Mouse (Mus musculus): ENCODE data around the gene Mprip. TPM values are rescaled to one million over a fixed set of nuclear protein-coding genes. Genes with fewer than 3 reads are reported as not detected.
"Not testable (repeated sequence)": the region's sequence is repeated elsewhere in the genome, so short reads cannot be mapped to it uniquely, and the experiment has no call there.

Gene Mprip
- polyA plus RNA-seq, 1 experiment from 2014 or later: 27.8 TPM

- ATAC-seq: no peak
- Histone ChIP-seq H3K4me2 (replicated peaks; ENCODE audit: low read depth) (no peak overlapping the region), H3K4me1 (replicated peaks; ENCODE audit: control insufficient read depth, insufficient read depth, low read length) (no peaks in the 10 kb centered on the region), H3K27me3 (replicated peaks; ENCODE audit: control insufficient read depth, insufficient read depth, low read length) (no peaks in the 10 kb centered on the region), H3K9ac (ENCODE audit: low read depth, low read length) (no peak overlapping the region), H3K4me3 (ENCODE audit: low read depth, low read length) (no peak overlapping the region), H3K9me3 (ENCODE audit: control insufficient read depth) (no peaks in the 10 kb centered on the region), H3K36me3 (ENCODE audit: control insufficient read depth, insufficient read depth) (no peaks in the 10 kb centered on the region), H3K27ac (ENCODE audit: low read depth, low read length) (no peak overlapping the region)
- 0 out of 2 replicates have a peak, but pooled peaks have one; percentile 4 for TF ChIP-seq CTCF (IDR thresholded peaks at IDR 0.05; ENCODE audit: low read depth)
- 74% methylated on average over 4 of the region's 4 CpGs for WGBS
Measured at GRCm38 (mm10) chr11:59671049-59671693, 10.1 kb downstream of the Mprip start.

DNA sequence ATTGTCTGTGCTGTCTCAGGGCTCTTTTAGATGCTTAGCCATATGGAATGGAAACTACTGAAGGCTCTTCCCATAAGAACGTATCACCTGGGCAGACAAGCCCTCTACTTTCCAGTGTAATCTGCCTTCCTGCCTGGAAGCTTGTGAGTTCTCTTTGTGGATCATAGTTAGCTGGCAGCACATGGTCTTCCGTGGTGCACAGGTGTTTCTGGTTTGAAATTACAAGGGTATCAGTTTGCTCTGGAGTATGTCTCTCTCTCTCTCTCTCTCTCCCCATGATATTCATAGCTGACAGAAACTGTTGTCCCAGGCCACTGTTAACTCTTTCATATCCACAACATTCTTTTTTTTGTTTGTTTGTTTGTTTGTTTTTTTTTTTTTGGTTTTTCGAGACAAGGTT lies 12.9 kb downstream of the Mprip start:
- Histone ChIP-seq H3K27me3 (replicated peaks; ENCODE audit: control insufficient read depth, insufficient read depth, low read length) (no peaks in the 10 kb centered on the region), H3K4me1 (replicated peaks; ENCODE audit: control insufficient read depth, insufficient read depth, low read length) (no peaks in the 10 kb centered on the region), H3K9ac (ENCODE audit: low read depth, low read length) (no peak overlapping the region), H3K9me3 (ENCODE audit: control insufficient read depth) (no peaks in the 10 kb centered on the region), H3K4me3 (ENCODE audit: low read depth, low read length) (no peak overlapping the region), H3K36me3 (ENCODE audit: control insufficient read depth, insufficient read depth) (no peaks in the 10 kb centered on the region; the same call in 1 of the 2 replicates), H3K4me2 (replicated peaks; ENCODE audit: low read depth) (no peak overlapping the region), H3K27ac (ENCODE audit: low read depth, low read length) (no peak overlapping the region)
- TF ChIP-seq CTCF (IDR thresholded peaks at IDR 0.05; ENCODE audit: low read depth): no peak
- no peak for ATAC-seq
- 92% methylated on average over 3 of the region's 3 CpGs for WGBS

DNA sequence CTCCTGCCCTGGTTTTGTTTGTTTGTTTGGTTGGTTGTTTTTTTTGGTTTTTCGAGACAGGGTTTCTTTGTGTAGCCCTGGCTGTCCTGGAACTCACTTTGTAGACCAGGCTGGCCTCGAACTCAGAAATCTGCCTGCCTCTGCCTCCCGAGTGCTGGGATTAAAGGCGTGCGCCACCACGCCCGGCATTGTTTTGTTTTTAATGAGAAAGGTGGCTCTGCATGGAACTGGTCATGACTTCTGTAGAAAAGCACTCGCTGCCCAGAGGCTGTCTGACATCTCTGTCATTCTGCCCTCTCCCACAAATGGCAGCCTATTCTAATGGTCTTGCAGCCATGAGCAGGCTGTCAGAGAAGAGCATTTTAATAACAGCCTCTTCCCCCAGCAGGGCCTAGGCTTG lies 13.6 kb downstream of the Mprip start:
- not testable (repeated sequence) for ATAC-seq; H3K4me2 ChIP-seq (replicated peaks; ENCODE audit: low read depth); H3K4me3 ChIP-seq (ENCODE audit: low read depth, low read length); H3K27ac ChIP-seq (ENCODE audit: low read depth, low read length); H3K27me3 ChIP-seq (replicated peaks; ENCODE audit: control insufficient read depth, insufficient read depth, low read length); H3K4me1 ChIP-seq (replicated peaks; ENCODE audit: control insufficient read depth, insufficient read depth, low read length); H3K9ac ChIP-seq (ENCODE audit: low read depth, low read length); H3K9me3 ChIP-seq (ENCODE audit: control insufficient read depth); H3K36me3 ChIP-seq (ENCODE audit: control insufficient read depth, insufficient read depth)
- 89% methylated on average over 7 of the region's 8 CpGs for WGBS

GRCm38 (mm10) chr11:59677767-59678166 lies 16.7 kb downstream of the Mprip start:
- no peaks in the 10 kb centered on the region for H3K27me3 ChIP-seq (replicated peaks; ENCODE audit: control insufficient read depth, insufficient read depth, low read length)
- no peak overlapping the region for H3K4me2 ChIP-seq (replicated peaks; ENCODE audit: low read depth)
- no peak for TF ChIP-seq CTCF (IDR thresholded peaks at IDR 0.05; ENCODE audit: low read depth)
- H3K9ac ChIP-seq (ENCODE audit: low read depth, low read length): no peak overlapping the region
- H3K4me3 ChIP-seq (ENCODE audit: low read depth, low read length): no peak overlapping the region
- no peaks in the 10 kb centered on the region for H3K9me3 ChIP-seq (ENCODE audit: control insufficient read depth)
- H3K4me1 ChIP-seq (replicated peaks; ENCODE audit: control insufficient read depth, insufficient read depth, low read length): no peaks in the 10 kb centered on the region
- 86% methylated on average over 2 of the region's 2 CpGs for WGBS
- no peaks in the 10 kb centered on the region; the same call in 1 of the 2 replicates for H3K36me3 ChIP-seq (ENCODE audit: control insufficient read depth, insufficient read depth)
- ATAC-seq: no peak
- no peak overlapping the region for H3K27ac ChIP-seq (ENCODE audit: low read depth, low read length)

DNA sequence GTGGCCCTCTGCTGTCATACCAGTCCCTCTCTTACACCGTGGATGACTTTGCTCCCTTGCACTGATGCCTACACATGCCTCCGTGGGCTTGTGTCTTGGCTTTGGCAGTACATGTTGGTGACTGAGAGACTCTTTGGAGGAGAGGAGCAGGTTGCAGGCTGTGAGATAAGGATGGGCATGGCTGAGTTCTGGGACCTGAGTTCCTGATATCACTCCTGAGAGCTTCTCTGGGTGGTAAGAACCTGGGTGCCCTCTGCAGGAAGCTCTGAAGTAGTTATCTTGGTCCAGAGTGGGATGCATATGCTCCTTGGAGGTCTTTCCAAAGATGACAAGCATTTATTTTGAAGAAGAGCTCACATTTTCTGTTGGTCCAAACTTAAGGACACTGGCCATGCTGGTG lies 17.6 kb downstream of the Mprip start:
- no peaks in the 10 kb centered on the region; the same call in 1 of the 2 replicates for H3K36me3 ChIP-seq (ENCODE audit: control insufficient read depth, insufficient read depth)
- no peak for ATAC-seq
- H3K9ac ChIP-seq (ENCODE audit: low read depth, low read length): no peak overlapping the region
- TF ChIP-seq CTCF (IDR thresholded peaks at IDR 0.05; ENCODE audit: low read depth): no peak
- no peaks in the 10 kb centered on the region for H3K9me3 ChIP-seq (ENCODE audit: control insufficient read depth)
- no peak overlapping the region for H3K27ac ChIP-seq (ENCODE audit: low read depth, low read length)
- H3K4me2 ChIP-seq (replicated peaks; ENCODE audit: low read depth): no peak overlapping the region
- H3K27me3 ChIP-seq (replicated peaks; ENCODE audit: control insufficient read depth, insufficient read depth, low read length): no peaks in the 10 kb centered on the region
- 89% methylated on average over 2 of the region's 2 CpGs for whole genome bisulfite sequencing
- H3K4me1 ChIP-seq (replicated peaks; ENCODE audit: control insufficient read depth, insufficient read depth, low read length): no peaks in the 10 kb centered on the region
- no peak overlapping the region for H3K4me3 ChIP-seq (ENCODE audit: low read depth, low read length)

GRCm38 (mm10) chr11:59680111-59680510 lies 19.0 kb downstream of the Mprip start:
- WGBS: 72% methylated on average over 5 of the region's 5 CpGs
- Histone ChIP-seq H3K9me3 (ENCODE audit: control insufficient read depth) (no peaks in the 10 kb centered on the region), H3K27me3 (replicated peaks; ENCODE audit: control insufficient read depth, insufficient read depth, low read length) (no peaks in the 10 kb centered on the region), H3K4me3 (ENCODE audit: low read depth, low read length) (no peak overlapping the region), H3K27ac (ENCODE audit: low read depth, low read length) (no peak overlapping the region), H3K4me2 (replicated peaks; ENCODE audit: low read depth) (no peak overlapping the region), H3K4me1 (replicated peaks; ENCODE audit: control insufficient read depth, insufficient read depth, low read length) (no peaks in the 10 kb centered on the region), H3K36me3 (ENCODE audit: control insufficient read depth, insufficient read depth) (no peaks in the 10 kb centered on the region; the same call in 1 of the 2 replicates), H3K9ac (ENCODE audit: low read depth, low read length) (no peak overlapping the region)
- no peak for ATAC-seq
- no peak for TF ChIP-seq CTCF (IDR thresholded peaks at IDR 0.05; ENCODE audit: low read depth)
